Mouse (Mus musculus) bone marrow, adult 2 months (tissue): Measurements from ENCODE around the gene Rnf34.

Source experiments
- CTCF ChIP-seq: fragments of 200-500 bp; IDR thresholded peaks from 2 replicates; pipeline ENCODE4 v1.5.1; 2011; ENCODE audit warnings: low read length, control low read depth; ENCODE audit not compliant: control insufficient read depth, insufficient read depth
- POLR2A ChIP-seq: fragments of 200-500 bp; IDR thresholded peaks from 2 replicates; pipeline ENCODE4 v1.6.1; 2011; ENCODE audit warnings: low read depth, mild to moderate bottlenecking, control low read depth, low read length, borderline replicate concordance; ENCODE audit not compliant: control insufficient read depth

DNA sequence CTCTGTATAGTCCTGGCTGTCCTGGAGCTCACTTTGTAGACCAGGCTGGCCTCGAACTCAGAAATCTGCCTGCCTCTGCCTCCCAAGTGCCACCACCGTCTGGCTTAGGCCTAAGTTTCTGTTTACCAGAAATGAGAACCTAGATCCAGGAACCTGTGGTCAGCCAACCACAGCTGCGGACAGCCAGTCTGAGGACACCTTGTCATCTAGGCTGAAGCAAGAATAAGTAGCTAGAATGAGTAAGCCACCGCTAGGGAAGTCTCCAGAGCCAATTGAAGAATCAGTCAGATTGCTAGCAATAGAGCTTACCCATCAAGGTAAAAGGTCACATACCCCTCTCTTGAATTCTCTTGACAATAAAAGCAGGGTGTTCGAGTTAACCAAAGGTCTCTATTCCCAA is 6.0 kb upstream of the Rnf34 start:
- TF ChIP-seq CTCF (no peak), POLR2A (no peak)
